Comparison of ENCODE assay signal across 10 mouse cellular contexts in the genomic region with DNA sequence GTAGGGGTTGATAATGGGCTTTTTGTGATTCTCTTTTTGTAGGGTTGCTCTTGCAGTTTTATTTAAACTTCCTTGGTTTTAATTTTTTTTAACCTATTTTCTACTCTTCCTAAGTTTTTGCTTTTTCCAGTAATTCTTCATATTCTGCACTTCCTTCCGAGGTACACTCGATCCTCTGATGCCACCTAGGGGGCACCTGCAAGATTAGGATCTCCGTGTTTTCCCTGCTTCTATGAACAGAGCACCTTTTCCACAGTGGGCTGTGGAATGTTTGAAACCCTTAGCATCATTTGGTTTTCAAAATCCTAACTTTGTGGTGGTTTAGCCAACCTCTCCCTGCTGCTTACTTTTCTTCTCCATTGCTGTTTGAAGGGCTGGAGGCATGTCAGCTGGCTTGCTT.
DNase-seq lines count a peak whose midpoint lies in the region; ATAC-seq and TF ChIP-seq lines count a peak whose summit lies in the region.
"Had no signal": no experiment of that assay in that cellular context is flagged by ENCODE, and none has a peak within 500 bp of the region (broad histone marks: within the 10 kb centered on the region; RNA-seq: fewer than 3 reads in every experiment).

No protein-coding gene starts in this region.

- H3K9me3 ChIP-seq in intestine, postnatal 0 days (ENCODE audit: control insufficient read depth) = no peaks in the 10 kb centered on the region
- no peaks in the 10 kb centered on the region for H3K9me3 ChIP-seq in intestine, embryonic 16.5 days (ENCODE audit: control insufficient read depth, low read length)
- no peaks in the 10 kb centered on the region for H3K9me3 ChIP-seq in midbrain, embryonic 15.5 days
- H3K9me3 ChIP-seq in midbrain, embryonic 10.5 days (replicated peaks) = no peaks in the 10 kb centered on the region
- no peaks in the 10 kb centered on the region for H3K9me3 ChIP-seq in heart, embryonic 12.5 days (replicated peaks)
- H3K9me3 ChIP-seq: neural tube, embryonic 13.5 days had no signal

- WGBS in intestine, postnatal 0 days = 35% methylated on average over 3 of the region's 3 CpGs
- WGBS in intestine, embryonic 16.5 days = 41% methylated on average over 3 of the region's 3 CpGs
- WGBS in midbrain, embryonic 15.5 days = 62% methylated on average over 3 of the region's 3 CpGs
- 50% methylated on average over 3 of the region's 3 CpGs for WGBS in midbrain, embryonic 10.5 days
- 46% methylated on average over 3 of the region's 3 CpGs for WGBS in heart, embryonic 12.5 days

- TF ChIP-seq CTCF in intestine, postnatal 0 days (IDR thresholded peaks at IDR 0.05; ENCODE audit: low read depth) = peak; percentile 75

- H3K4me1 ChIP-seq in intestine, postnatal 0 days (replicated peaks; ENCODE audit: control insufficient read depth, insufficient read depth, low read length) = no peaks in the 10 kb centered on the region
- no peaks in the 10 kb centered on the region for H3K4me1 ChIP-seq in intestine, embryonic 16.5 days (ENCODE audit: control insufficient read depth, insufficient read depth, low read length)
- no peaks in the 10 kb centered on the region for H3K4me1 ChIP-seq in midbrain, embryonic 15.5 days
- 0 out of 2 replicates have a peak, but pooled peaks cover 6% of the 10 kb centered on the region for H3K4me1 ChIP-seq in midbrain, embryonic 10.5 days
- H3K4me1 ChIP-seq in heart, embryonic 12.5 days (replicated peaks) = no peaks in the 10 kb centered on the region
- H3K4me1 ChIP-seq: neural tube, embryonic 13.5 days had no signal

- H3K36me3 ChIP-seq in intestine, postnatal 0 days (ENCODE audit: control insufficient read depth, insufficient read depth) = no peaks in the 10 kb centered on the region
- no peaks in the 10 kb centered on the region for H3K36me3 ChIP-seq in intestine, embryonic 16.5 days (ENCODE audit: control insufficient read depth, insufficient read depth, low read length)
- no peaks in the 10 kb centered on the region for H3K36me3 ChIP-seq in midbrain, embryonic 15.5 days (replicated peaks)
- H3K36me3 ChIP-seq in midbrain, embryonic 10.5 days = no peaks in the 10 kb centered on the region
- no peaks in the 10 kb centered on the region for H3K36me3 ChIP-seq in heart, embryonic 12.5 days
- H3K36me3 ChIP-seq: neural tube, embryonic 13.5 days had no signal

- no peak for ATAC-seq in intestine, postnatal 0 days
- ATAC-seq in intestine, embryonic 16.5 days = no peak
- peak; percentile 69; the same call in 1 of the 2 replicates for ATAC-seq in midbrain, embryonic 15.5 days (replicated peaks)
- no peak for ATAC-seq in heart, embryonic 12.5 days (ENCODE audit: insufficient number of reproducible peaks, low FRiP score)
- ATAC-seq: inflammation-experienced regulatory T-cells, adult 6 months had no signal

- no peaks in the 10 kb centered on the region for H3K27me3 ChIP-seq in intestine, postnatal 0 days (replicated peaks; ENCODE audit: control insufficient read depth, insufficient read depth, low read length)
- H3K27me3 ChIP-seq in intestine, embryonic 16.5 days (replicated peaks; ENCODE audit: control insufficient read depth, insufficient read depth, low read length) = no peaks in the 10 kb centered on the region
- no peaks in the 10 kb centered on the region for H3K27me3 ChIP-seq in midbrain, embryonic 15.5 days (replicated peaks)
- H3K27me3 ChIP-seq in midbrain, embryonic 10.5 days (ENCODE audit: low read depth, poor library complexity, severe bottlenecking) = no peaks in the 10 kb centered on the region
- H3K27me3 ChIP-seq in heart, embryonic 12.5 days (replicated peaks) = no peaks in the 10 kb centered on the region
- H3K27me3 ChIP-seq: neural tube, embryonic 13.5 days had no signal

- H3K4me3 ChIP-seq in intestine, postnatal 0 days (ENCODE audit: low read depth, low read length) = no peak overlapping the region
- no peak overlapping the region for H3K4me3 ChIP-seq in intestine, embryonic 16.5 days (ENCODE audit: low read length)
- no peak overlapping the region for H3K4me3 ChIP-seq in midbrain, embryonic 15.5 days
- no peak overlapping the region for H3K4me3 ChIP-seq in midbrain, embryonic 10.5 days
- no peak overlapping the region for H3K4me3 ChIP-seq in heart, embryonic 12.5 days
- H3K4me3 ChIP-seq: neural tube, embryonic 13.5 days had no signal

- H3K27ac ChIP-seq in intestine, postnatal 0 days (ENCODE audit: low read depth, low read length) = no peak overlapping the region
- H3K27ac ChIP-seq in intestine, embryonic 16.5 days (ENCODE audit: low read length) = no peak overlapping the region
- no peak overlapping the region for H3K27ac ChIP-seq in midbrain, embryonic 15.5 days
- H3K27ac ChIP-seq in midbrain, embryonic 10.5 days (replicated peaks) = no peak overlapping the region
- H3K27ac ChIP-seq in heart, embryonic 12.5 days (ENCODE audit: poor library complexity, severe bottlenecking) = no peak overlapping the region
- H3K27ac ChIP-seq: neural tube, embryonic 13.5 days had no signal

- no peak overlapping the region for H3K9ac ChIP-seq in intestine, postnatal 0 days (ENCODE audit: low read depth, low read length)
- H3K9ac ChIP-seq in intestine, embryonic 16.5 days (ENCODE audit: low read depth, low read length) = no peak overlapping the region
- H3K9ac ChIP-seq in midbrain, embryonic 15.5 days = no peak overlapping the region
- H3K9ac ChIP-seq in heart, embryonic 12.5 days = no peak overlapping the region
- H3K9ac ChIP-seq: neural tube, embryonic 13.5 days had no signal

- peak; percentile 64 to 67 for DNase-seq in cerebellum, postnatal 10 days
- DNase-seq in cerebellum, adult 8-10 months = no peak
- no peak for DNase-seq in midbrain, embryonic 10.5 days (ENCODE audit: low spot score)
- DNase-seq in right cerebral cortex, postnatal 14 days = peak; percentile 21

- H3K4me2 ChIP-seq in intestine, postnatal 0 days (replicated peaks; ENCODE audit: low read depth) = no peak overlapping the region
- no peak overlapping the region for H3K4me2 ChIP-seq in intestine, embryonic 16.5 days (ENCODE audit: low read depth, low read length)
- H3K4me2 ChIP-seq in midbrain, embryonic 15.5 days = no peak overlapping the region
- no peak overlapping the region for H3K4me2 ChIP-seq in heart, embryonic 12.5 days
- H3K4me2 ChIP-seq: neural tube, embryonic 13.5 days had no signal

Comparison
In these comparisons a context has a peak if more than half of its experiments do, and no peak if none do; other contexts are left out.
1. DNase-seq: peak in cerebellum, postnatal 10 days (2 of 2) and right cerebral cortex, postnatal 14 days (single experiment); none in cerebellum, adult 8-10 months (single experiment) and midbrain, embryonic 10.5 days (single experiment).